Mouse (Mus musculus) left cerebral cortex, adult 2 months (tissue): ENCODE results near the gene Clstn1. TPM values are rescaled to one million over a fixed set of nuclear protein-coding genes. Genes with fewer than 3 reads are reported as not detected.

Source experiments
- DNase-seq, 2 experiments: peaks; one replicate each; pipeline ENCODE4 v3.0.0; 2021 to 2022; ENCODE audit warnings: low spot score in 2 of 2, mixed read lengths in 1 of 2; ENCODE audit errors: extremely low spot score in 1 of 2
- H3K27ac ChIP-seq: fragments of 200-600 bp; 2 replicates; pipeline ENCODE4 v1.8.1; 2022
- H3K4me3 ChIP-seq: fragments of 200-600 bp; 2 replicates; pipeline ENCODE4 v1.8.1; 2022
- CTCF ChIP-seq: fragments of 200-600 bp; IDR thresholded peaks from 2 replicates; pipeline ENCODE4 v1.8.1; 2022; ENCODE audit warnings: antibody characterized with exemption, mild to moderate bottlenecking, moderate library complexity
- intact Hi-C: fragments of 180-260 bp; cut with DNase I; formaldehyde crosslinking; loops from one replicate; pipeline ENCODE4 v1.15.1; 2025
- total RNA-seq, 2 experiments: library from RNA; stranded (reverse); gene quantifications; 2 replicates each; pipeline ENCODE4 v1.2.3; 2021

The Clstn1 gene
- total RNA-seq, 2 experiments from 2014 or later: 1,405 to 1,413 TPM

DNA sequence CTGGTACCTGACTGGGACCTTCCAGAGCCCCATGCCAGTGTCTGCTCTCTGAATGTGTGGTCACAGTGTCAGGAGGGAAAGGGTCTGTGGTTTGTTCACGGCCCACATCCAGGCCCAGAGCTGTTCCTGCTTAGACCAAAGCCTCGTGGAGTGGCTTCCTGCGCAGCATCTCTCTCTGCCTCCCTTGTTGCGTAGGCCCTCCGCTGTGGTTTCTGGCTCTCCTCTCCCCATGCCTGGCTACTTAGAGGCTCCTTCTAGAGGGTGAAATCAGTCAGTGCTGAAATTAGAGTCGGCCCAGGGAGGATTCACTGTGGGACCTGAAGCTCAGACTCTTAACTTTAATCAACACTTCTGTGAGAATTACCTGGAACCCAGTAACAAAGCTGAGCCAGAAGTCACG lies 32.4 kb upstream of the Clstn1 start:
- intact Hi-C loops: loop anchor here (2.0 kb wide), 1 partner anchor 33 kb away; the partner anchor contains the start of gene Clstn1
- no peak; the same call in 1 of the 2 replicates for TF ChIP-seq CTCF
- DNase-seq: no peak
- Histone ChIP-seq H3K27ac (peak overlapping the region; percentile 77), H3K4me3 (no peak overlapping the region)

DNA sequence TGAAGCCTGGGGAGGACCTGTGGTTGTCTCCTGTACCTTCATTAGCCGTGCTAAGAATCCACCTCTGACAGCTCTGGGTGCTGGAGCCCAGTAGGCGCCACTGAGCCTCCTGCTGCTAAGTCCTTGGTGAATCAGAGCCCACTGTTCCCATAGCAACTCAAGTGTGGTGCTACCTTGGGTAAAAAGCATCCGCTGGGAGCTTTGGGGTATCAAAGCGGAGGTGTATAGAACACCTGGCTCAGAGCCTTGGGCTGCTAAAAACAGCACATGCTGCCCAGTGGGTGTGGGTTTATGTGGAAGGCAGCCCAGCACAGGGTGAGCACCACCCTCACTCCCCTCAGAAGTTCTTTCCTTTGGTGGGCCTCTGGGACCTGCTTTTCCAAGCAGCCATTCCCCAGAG lies 30.2 kb upstream of the Clstn1 start:
- Histone ChIP-seq H3K4me3 (no peak overlapping the region), H3K27ac (peak overlapping the region; percentile 83)
- intact Hi-C loops: no loop called here
- TF ChIP-seq CTCF: no peak
- peak; percentile 75 to 79 for DNase-seq

DNA sequence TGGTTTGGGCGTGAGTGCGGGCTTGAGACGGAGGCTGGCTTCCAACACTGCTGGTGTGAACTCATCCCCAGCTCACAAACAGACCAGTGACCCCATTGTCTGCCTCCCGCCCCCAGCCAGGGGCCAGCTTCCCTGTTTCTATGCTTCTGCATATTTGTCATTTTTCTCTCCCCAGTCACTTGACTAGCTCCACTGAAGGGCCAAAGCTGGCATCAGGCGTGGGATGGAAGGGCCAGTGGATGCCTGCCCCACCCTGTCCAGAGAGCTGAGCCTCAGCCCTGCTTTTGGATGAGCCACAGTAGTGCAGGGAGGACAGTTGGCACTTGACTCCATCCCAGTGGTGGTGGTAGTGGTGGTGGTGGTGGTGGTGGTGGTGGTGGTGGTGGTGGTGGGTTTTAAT lies 28.4 kb upstream of the Clstn1 start:
- Histone ChIP-seq H3K4me3 (no peak overlapping the region), H3K27ac (peak overlapping the region; percentile 38; the same call in 1 of the 2 replicates)
- intact Hi-C loops: no loop called here
- TF ChIP-seq CTCF: no peak
- no peak for DNase-seq

DNA sequence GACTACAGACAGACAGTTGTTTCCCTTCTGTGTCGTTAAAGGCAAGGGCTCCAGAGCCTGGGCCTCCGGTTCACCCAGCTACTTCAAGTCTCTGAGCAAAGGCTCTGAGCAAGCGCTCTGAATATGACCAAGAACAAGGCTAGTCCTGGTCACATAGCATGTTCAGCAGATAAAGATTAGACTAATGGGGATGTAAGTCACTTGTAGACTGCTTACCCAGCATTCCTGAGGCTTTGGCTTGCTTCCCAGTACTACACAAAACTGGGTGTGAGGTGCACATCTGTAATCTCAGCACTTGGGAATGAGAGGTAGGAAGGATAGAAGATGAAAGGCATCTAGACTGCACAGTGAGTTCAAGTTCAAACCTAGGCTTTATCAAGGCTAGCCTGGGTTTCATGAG lies 27.9 kb upstream of the Clstn1 start:
- intact Hi-C loops: no loop called here
- TF ChIP-seq CTCF: no peak
- no peak overlapping the region for H3K4me3 ChIP-seq
- peak overlapping the region; percentile 40; the same call in 1 of the 2 replicates for H3K27ac ChIP-seq
- no peak for DNase-seq

DNA sequence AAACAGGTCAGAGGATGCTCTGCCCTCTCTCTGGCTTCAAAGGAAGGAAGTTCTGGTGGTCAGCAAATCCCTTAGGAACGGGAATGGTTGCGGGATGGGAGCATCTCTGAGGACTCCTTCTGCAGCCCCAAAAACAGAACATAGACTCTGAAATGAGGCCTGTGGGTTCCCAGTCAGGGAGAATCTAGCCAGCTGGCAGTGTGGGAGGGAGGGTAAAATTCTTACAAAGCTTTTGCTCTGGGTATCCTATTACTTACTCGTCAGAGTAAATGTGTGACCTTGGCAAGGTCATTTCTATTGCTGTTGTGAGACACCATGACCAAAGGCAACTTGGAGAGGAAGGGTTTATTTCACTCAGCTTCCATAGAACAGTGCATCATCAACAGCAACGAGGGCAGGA lies 24.9 kb upstream of the Clstn1 start:
- no peak for TF ChIP-seq CTCF
- intact Hi-C loops: no loop called here
- no peak overlapping the region for H3K4me3 ChIP-seq
- peak in 1 of 2 experiments; percentile 52 for DNase-seq
- H3K27ac ChIP-seq: peak overlapping the region; percentile 96

DNA sequence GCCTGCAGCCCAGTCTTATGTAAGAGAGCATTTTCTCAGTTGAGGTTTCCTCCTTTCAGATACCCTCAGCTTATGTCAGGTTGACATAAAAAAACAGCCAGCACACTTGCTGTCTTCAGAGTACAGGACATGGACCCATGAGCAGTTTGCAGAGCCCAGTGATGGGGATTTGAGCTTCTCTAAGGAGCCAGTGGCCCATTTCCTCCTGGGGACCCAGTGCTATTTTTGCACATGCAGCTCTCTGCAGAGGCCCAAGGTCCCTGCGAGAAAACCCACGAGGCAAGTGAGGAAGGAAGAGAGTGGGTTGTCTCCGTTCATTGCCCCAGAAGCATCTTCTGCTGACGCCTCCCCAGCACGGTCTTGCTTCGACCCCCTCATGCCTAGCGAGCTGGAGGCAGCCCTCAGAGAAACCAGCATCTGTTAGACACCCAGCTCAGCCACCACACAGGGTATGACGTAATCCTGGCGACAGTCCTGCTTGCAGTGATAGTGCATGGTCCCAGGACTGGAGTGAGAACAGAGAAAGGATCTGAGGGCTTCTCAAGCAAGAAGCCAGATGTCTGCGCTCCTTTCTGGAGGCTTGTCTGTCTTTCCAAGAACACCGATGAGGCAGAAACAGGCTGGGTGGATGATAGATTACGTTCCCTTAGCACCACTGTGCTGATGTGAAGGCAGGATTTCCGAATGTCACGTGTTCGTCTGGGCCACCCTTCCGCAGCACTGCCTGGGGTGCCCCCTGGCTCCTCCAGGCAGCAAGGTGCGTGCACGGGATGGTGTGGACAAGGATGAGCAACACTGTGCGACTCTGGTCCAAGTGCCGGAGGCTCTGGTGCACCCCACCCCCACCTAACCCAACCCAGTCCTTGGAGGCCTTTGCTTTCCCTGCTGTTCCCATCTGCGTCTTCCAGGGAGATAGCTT lies 24.0 kb upstream of the Clstn1 start:
- intact Hi-C loops: loop anchor here (1.0 kb wide), 1 partner anchor 25 kb away; no protein-coding TSS in a partner anchor
- peak overlapping the region; percentile 23; the same call in 1 of the 2 replicates for H3K4me3 ChIP-seq
- no peak for TF ChIP-seq CTCF
- DNase-seq: peak; percentile 69 to 83
- H3K27ac ChIP-seq: peak overlapping the region; percentile 96

DNA sequence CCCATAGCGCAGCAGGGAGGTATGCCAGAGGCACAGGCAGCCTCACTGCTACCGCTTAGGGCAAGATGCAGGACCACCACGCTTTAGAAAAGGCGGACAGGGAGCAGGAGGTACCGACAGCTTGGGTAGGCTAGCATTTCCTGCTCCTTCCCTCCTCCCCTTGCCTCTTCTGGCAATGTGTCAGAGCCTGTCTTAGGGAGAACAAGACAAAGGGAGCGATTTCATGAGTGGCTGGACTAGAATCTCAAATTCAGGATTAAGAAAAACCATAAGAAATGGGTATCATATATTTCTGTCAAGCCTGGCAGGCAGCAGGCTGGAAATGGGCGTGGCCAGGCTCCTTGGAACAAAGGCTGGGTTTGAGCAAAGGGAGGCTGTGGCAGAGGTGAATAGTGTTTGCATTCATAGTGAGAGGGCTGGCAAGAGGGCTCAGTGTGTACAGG lies 23.3 kb upstream of the Clstn1 start:
- intact Hi-C loops: loop anchor here (1.0 kb wide), 1 partner anchor 24 kb away; no protein-coding TSS in a partner anchor
- Histone ChIP-seq H3K27ac (peak overlapping the region; percentile 96), H3K4me3 (no peak overlapping the region; the same call in 1 of the 2 replicates)
- no peak for TF ChIP-seq CTCF
- DNase-seq: peak in 1 of 2 experiments; percentile 48

DNA sequence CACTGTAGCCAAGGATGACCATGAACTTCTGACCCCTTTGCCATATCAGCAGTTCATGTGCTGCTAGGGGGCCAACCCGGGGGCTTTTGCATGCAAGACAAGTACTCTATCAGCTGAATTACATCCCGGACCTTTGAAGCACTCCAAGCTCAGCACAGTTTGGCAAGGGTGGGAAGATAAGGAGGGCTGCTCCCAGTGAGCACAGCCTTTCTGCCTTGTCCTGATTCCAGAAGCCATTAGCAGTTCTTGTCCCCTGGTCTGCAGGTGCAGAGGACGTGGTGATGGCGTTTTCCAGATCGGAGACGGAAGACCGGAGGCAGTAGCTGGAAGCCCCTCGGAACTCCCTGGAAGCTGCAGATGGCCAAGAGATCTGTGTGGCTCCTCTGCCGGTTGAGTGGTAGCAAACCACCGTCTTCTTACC lies 22.3 kb upstream of the Clstn1 start:
- no peak overlapping the region; the same call in 1 of the 2 replicates for H3K4me3 ChIP-seq

DNA sequence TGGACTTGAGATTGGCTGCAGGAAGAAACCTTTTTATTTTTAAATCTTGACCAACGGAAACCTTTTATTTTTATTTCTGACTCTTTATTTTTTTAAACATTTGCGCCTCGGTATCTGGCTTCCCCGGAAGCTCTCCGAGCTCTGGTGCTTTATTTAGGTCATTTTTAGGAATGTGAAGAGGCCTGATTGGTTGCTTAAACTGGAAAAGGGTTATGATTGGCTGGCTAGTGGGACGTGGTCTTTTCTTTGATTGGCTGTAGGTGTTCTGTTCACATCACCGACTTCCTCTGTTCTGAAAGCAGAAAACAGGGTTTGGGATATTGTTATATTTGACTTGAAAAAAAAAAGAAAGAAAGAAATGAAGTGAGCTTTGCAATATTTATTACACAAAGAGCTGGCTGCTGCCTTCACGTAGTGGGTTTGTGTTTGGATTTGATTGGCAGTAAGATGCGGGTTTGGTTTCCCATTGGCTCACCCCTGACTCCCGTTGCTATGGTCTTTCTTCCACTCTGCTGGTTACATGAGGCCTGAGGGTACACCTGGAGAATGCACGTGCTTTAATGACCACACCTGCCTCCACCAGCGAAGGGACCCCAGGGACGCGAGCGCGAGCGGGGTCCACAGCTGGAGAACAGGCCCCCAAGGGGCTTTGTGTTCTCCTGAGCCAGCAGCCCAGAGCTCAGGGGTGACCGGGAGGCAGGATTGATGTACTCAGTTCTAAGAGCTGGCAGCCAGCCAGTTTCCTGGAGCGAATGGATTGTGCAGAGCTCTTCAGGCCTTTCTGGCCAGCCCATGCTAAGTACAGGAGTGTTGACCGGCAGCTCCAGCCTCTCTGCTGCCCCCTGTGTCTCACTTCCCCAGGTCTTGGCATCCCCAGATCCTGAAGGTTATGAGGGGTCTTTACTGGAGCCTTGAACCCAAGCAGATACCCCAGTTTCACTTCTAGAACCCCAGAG lies 21.5 kb upstream of the Clstn1 start:
- TF ChIP-seq CTCF: peak; percentile 41
- Histone ChIP-seq H3K27ac (peak overlapping the region; percentile 96), H3K4me3 (no peak overlapping the region; the same call in 1 of the 2 replicates)
- intact Hi-C loops: no loop called here
- no peak for DNase-seq

More for the DNA sequence above, 22.3 kb upstream of the Clstn1 start:
- intact Hi-C loops: no loop called here
- H3K27ac ChIP-seq: peak overlapping the region; percentile 96
- TF ChIP-seq CTCF: no peak
- DNase-seq: no peak

DNA sequence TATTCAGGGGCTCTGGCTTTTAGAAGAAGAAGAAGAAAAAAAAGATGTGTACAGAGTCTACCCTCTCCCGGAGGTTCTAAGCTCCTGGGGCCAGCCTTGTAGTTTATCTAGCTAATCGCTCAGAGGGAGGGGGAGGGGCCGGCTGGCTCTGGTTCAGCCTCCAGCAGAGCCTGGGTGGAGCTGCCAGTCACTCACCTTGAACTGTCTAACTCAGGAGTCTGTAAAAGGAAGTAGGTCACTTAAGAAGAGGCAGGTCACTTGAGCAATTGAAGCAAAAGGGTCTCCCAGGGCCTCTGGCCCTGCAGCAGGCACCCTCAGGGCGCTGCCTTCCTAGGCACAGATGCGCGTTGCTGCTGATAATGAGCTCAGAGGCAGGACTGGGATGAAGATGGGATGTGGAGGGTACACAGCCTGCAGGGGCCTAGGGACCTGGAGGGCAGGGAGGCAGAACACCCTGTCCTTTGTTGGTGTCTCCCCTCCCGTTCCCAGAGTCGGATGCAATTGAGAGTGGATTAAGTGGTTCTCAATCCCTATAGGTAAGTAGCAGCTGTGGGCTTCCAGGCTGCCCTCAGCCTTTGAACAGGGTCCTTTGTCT lies 18.7 kb upstream of the Clstn1 start:
- TF ChIP-seq CTCF: no peak
- DNase-seq: no peak
- intact Hi-C loops: no loop called here
- H3K27ac ChIP-seq: no peak overlapping the region
- H3K4me3 ChIP-seq: no peak overlapping the region

DNA sequence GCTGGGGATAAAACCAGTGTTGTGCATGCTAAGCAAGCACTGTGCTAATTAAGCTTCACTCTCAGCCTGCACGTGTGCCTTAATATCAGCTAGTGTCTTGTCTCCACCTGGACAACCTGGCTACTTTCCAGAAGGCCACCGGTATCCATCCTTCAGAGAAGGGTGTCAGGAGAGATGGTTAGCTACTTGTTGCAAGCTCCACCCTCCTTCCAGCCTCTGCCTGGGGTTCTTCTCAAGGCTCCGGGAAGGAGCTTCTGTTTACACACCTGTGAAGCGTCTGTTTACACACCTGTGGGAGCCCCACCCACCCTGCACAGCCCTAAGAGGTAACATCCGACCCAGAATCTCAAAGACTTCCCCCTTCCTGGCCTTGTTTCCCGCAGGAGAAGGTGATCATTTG lies 17.6 kb upstream of the Clstn1 start:
- intact Hi-C loops: no loop called here
- no peak for DNase-seq
- no peak for TF ChIP-seq CTCF
- H3K4me3 ChIP-seq: no peak overlapping the region
- H3K27ac ChIP-seq: no peak overlapping the region; the same call in 1 of the 2 replicates
